Mouse (Mus musculus): ENCODE results near the gene Clasp2. TPM values are rescaled to one million over a fixed set of nuclear protein-coding genes. Genes with fewer than 3 reads are reported as not detected.
A peak's percentile ranks its signal among the peaks of the same experiment; 100 is the strongest.
"Not testable (repeated sequence)": the region's sequence is repeated elsewhere in the genome, so short reads cannot be mapped to it uniquely, and the experiment has no call there.

Clasp2 gene
- 100 to 1,000 TPM; 230 to 238 TPM for total RNA-seq (2021)

DNA sequence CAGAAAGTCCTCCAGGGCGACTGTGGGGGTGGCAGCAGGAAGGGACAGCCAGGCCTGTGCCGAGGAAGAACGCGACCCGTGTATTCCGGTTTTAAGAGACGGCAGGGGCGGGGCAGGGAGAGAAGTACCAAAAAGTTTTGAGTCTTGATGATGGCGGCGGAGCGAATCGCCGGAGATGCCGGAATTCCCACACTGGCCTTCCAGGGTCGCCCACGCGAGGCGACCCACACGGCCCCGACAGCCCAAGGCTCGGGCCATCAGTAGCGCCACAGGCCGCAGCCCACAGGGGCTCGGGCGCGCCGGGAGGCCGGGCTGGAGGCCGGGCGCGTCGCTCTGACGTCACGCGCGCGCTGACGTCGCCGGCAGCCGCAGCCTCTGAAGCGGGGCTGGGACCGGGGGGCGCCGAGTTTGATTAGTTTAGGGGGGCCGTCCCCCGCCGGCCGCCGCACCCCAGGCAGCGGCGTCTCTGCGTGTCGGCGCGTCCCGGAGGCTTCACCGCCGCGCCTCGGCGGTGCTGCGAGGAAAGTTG is at the start of gene Clasp2:
TSS of gene Clasp2 (plus strand) at position 366 of the 529 bp plus-strand sequence.
- DNase-seq (ENCODE audit: low spot score in 2 of 2): peak; percentile 77 to 81
- intact Hi-C loops (cut with DNase I): loop anchor here (1.0 to 5.0 kb wide), 4 partner anchors 54 to 166 kb away; no protein-coding TSS in a partner anchor

DNA sequence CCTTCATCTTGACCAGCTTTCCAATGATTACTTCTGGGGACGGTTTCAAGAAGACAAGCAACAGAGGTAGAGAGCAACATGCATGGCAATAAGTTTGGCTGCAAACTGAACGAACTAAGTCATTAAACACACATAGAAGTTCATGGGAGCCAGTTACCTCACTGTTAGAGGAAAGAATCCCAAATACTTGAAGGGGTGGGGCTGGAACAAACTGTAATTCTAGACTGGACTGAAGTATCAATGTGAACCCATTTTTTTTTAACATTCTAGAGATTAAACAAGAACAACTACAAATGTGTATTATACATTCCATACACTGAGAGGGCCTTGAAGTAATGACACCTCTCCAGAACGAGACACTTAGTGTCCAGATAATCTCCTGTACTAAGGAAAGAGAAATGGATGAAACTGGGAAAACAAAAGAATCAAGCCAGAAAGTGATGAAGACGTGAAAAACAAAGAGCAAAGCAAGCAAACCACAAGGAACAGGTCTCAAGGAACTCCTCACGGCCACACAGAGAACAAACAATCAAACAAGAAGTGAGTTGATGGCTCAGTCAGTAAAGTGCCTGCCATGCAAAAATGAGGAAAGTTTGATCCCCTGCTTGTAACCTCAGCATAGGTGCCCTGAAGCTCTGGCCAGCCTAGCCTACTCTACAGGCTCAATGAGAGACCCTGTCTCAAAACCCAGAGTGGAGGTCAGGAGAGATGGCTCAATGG is 39.7 kb upstream of the Clasp2 start:
- DNase-seq (ENCODE audit: low spot score in 2 of 2): no peak
- intact Hi-C loops (cut with DNase I): no loop called here

DNA sequence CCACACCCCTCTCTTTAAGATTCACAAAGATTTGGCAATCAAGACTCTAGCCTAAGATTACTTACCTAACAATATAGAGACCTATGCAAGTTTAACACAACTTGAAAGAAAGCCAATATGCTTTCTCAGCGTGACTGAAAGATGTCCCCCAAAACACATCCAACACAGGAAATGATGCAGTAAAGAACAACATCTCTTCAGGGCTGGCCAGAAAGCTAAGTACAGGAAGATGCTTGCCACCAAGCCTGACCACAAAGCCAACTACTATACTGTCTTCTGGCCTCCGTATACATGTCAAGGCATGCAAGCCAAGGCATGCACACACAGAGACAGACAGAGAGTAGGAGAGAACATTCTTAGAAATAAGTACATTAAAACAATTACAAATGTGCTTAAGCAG is 35.2 kb upstream of the Clasp2 start:
- DNase-seq (ENCODE audit: low spot score in 2 of 2): no peak
- intact Hi-C loops (cut with DNase I): no loop called here

DNA sequence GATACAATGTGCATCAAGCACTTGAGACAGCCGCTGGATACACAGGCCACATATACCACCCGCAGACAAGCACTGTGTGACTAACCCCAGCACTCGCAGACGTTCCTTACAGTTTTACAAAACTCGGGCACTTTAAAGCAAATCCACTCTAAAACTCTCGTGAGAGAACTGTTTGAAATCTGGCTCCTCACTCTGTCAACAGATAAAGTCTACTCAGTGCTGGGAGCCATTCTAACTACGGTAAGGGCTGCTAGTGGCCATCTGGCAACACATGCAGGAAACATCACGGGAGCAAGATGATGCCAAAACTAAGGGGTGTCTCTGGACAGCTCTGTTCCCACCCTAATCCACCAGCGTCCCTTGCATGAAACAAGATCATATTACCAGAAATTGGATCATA is 34.4 kb upstream of the Clasp2 start:
- intact Hi-C loops (cut with DNase I): no loop called here

DNA sequence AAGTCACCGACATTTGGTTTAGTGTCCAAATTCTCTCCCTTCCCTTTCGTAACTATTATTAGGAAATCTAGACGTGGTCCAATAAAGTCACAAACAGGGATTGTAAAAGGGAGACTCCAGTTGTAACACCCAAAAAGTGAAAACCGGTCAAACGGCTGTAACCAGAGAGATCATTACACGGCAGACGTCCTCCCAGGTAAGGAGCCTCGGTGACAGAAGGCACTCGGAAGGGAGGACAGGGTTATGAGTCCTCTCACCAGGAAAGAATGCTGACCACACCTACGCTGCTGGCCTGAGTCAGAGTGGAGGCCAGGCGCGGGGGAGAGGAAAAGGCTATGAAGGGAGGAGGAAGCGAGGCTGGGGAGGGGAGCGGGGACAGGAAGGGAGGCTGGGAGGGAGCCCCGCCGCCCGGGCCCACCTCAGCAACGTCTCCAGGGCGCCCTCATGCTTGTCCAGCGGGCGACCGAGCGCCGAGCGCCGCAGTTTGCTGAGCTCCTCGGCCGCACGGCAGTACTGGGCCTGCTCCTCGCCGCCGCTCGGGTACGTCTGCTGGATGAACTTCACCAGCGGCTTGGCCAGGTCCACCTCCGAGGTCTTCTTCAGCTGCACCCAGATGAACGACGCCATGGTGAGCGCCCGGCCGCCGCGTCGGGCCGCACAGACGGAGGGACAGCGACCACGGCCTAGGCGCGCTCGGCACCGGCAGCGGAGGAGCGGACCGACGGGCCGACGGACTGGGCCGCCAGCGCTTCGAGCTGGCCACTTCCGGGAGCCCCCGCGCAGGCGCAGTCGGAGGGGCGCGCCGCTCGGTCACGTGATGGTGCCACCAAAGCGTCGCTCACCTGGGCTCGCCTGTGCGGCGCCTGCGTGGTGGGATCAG is 33.6 kb upstream of the Clasp2 start, which contains the start of gene Pdcd6ip:
TSS of gene Pdcd6ip (minus strand) at position 779 of the 880 bp plus-strand sequence.
- intact Hi-C loops (cut with DNase I): no loop called here
- peak; percentile 93 for DNase-seq (ENCODE audit: low spot score in 2 of 2)

More for the DNA sequence above, 34.4 kb upstream of the Clasp2 start:
- no peak for DNase-seq (ENCODE audit: low spot score in 2 of 2)

DNA sequence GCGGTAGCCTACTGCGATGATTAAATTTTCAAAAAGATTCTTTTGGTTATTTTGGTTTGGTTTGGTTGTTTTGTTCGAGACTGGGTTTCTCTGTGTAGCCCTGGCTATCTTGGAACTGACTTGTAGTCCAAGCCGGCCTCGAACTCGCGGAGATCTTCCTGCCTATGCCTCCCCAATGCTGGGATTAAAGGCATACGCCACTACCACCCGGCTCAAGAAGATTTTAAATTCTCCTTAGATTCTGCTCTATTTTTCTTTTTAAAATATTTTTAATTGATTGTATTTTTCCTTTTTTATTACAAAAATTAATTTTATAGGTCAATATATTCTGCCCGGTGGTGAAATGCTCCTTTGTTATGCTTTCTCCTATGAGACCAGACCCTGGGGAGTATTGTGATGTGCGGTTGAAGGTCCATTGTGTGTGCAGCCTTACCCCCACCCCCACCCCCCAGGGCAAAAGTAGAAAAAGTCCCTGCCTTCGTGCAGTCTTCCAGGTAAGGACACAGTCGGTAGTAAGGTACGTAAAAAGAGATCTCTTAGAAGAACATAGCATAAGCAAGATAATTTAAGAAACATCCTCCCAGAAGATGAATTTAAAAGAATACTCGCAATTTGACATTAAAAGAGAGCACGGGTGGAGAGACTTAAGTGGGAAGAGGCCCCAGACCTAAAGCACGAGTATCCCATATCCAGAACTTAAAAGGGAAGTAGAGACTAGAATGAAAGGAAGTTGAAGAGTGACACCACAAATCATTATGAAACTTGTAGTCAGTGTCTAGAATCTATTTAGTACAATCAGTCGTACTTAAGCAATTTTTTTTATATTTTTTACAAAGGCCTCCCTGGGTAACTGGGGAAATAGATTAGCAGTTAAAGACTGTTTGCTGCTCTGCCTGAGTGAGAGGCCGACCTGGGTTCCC is 32.7 kb upstream of the Clasp2 start:
- intact Hi-C loops (cut with DNase I): no loop called here
- no peak for DNase-seq (ENCODE audit: low spot score in 2 of 2)

DNA sequence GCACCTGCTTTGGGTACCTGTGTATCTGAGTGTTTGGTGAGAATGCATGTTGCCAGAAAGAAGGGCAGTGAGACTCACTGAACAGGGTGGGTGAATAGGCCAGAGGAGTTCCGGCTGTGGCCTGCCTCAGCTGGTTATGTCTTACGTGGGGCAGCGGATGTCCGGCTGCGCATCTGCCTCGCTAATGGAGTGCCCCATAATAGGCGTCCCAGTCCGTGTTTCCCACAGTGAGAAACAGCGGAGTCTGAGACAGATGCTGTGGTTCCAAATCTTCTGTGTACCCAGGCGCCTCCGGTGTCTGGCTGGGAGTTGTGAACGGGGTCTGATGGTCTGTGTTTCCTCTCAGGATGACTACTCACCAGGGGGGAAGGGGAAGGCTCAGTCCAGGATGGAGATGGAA is 30.4 kb upstream of the Clasp2 start:
- intact Hi-C loops (cut with DNase I): no loop called here
- no peak for DNase-seq (ENCODE audit: low spot score in 2 of 2)

DNA sequence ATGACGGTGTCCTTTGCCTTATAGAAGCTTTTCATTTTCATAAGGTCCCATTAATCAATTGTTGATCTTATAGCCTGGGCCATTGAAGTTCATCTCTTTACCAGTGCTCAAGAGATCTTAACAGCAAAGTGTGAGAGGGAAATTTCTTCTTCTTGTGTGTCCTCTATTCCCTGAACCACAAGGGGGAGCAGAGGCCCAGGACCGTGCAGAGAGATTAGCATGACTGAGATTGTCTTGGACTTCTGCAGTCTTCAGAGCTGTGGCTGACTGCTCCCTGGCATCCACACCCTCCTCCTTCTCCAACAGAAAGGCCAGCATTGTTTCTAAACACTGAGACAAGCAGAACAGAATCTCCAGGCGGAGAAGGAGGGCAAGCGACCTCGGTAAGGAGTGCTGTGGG is 22.2 kb upstream of the Clasp2 start:
- peak; percentile 14 to 63 for DNase-seq (ENCODE audit: low spot score in 2 of 2)
- intact Hi-C loops (cut with DNase I): no loop called here

DNA sequence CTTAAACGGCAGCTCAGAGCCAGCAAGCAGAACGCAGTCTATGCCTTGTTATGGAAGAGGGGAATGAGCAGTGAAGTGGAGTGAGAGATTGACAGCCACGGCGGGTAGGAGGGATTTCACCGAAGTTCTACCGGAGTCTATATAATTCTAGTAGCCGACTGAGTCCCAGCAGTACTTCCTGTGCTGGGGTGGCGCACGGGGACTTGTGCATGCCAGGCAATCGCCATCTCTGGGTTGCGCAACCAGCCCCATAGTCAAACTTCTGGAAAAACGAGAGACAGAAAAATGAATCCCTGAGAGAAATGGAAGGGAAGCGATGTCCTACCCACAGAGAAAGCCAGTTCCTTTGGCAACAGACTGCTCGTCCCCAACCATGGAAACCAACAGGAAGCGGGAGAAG is 16.6 kb upstream of the Clasp2 start:
- no peak for DNase-seq (ENCODE audit: low spot score in 2 of 2)
- intact Hi-C loops (cut with DNase I): no loop called here

DNA sequence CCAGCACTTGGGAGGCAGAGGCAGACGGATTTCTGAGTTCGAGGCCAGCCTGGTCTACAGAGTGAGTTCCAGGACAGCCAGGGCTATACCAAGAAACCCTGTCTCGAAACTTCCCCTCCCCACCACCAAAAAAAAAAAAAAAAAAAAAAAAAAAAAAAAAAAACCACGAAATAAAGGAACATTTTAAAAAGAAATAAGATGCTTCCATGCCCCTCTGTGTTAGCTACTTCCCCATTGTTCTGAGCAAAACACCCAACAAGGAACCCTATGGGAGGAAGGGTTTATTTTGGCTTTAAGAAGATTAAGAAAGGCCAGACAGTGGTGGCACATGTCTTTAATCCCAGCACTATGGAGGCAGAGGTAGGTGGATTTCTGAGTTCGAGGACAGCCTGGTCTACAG is 15.7 kb upstream of the Clasp2 start:
- DNase-seq (ENCODE audit: low spot score in 2 of 2); intact Hi-C loops (cut with DNase I): not testable (repeated sequence)

DNA sequence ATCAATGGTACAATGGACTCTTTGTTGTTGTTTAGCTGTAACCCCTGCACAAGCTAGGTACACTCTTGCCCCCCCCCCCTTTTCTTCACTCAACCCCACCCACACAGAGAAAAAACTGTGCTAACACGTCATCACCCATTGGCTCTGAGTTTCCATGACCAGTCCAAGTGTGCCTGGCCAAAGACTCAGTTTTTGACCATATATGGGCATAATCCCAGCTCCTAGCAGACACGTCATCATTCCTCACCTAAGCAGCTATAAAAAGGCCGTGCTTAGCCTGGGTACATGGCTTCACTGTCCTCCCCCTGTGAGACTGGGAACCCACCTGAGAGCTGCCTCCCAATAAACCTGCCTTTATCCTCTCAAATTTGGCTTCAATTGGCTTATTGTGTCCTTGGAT is 15.1 kb upstream of the Clasp2 start:
- intact Hi-C loops (cut with DNase I): no loop called here
- no peak for DNase-seq (ENCODE audit: low spot score in 2 of 2)

DNA sequence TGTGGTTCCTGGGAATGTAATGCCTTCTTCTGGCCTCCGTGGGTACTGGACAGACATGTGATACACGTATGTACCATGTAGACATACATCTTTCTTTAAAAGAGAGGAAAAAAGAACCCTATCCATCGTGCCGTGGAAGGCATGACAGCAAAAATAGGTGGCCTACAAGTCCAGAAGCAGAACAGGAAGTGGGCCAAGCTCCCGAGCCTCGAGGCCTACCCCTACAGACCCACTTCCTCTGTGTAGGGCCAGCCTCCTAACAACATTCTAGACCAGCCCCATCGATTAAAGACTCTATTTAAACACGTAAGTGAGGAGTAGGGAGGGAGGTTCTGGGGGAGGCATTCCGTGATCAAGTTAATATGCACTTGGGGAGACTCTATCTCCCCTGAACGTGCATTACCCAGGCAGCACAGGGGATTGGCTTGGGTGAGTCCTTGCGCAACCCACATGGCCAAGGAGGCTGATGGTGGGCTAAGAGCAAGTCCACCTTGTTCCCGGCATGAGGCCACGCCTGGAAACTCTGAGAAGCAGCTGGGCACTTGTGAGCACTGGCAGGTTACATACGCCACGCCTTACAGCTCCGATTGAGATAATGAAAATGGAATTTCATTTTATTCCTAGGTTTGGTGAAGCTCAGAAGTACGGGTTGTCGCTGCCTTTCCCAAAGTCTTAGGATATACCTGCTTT is 14.1 kb upstream of the Clasp2 start:
- DNase-seq (ENCODE audit: low spot score in 2 of 2): no peak
- intact Hi-C loops (cut with DNase I): no loop called here

DNA sequence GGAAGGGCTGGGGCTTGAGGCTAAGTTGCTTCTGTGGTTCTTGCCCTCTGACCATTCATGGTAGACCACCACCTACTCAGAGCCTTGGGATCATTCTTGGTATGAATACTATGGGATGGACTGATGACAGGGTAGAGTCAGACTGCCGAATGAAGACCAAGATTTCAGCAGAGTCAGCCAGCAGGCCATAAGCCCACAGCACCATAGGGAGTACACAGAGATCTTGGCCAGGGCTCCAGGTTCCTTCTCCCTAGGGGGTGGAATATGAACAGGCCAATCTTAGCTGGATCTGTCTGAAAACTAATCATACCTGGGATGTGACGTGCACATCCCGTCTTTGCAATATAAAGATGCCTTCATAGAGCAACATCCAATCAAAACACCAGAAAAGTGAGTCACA is 9.7 kb upstream of the Clasp2 start:
- intact Hi-C loops (cut with DNase I): no loop called here
- DNase-seq (ENCODE audit: low spot score in 2 of 2): no peak

DNA sequence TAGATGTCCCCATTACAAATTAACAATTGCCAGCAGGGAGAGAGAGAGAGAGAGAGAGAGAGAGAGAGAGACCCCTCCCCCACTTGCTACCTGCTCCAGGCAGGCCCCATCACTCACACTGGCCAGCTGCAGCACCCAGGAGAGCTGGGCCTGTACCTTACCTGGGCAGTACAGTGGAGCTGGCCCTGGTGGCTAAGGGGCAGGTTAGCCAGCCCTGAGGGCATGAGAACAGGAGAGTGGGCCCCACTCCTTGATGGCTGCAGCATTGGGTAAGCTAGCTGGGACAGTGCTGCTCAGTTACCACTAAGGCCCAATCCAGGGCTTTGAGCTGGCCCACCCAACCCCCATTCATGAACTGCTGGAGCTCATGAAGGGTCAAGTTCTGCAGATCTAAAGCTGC is 5.4 kb upstream of the Clasp2 start:
- DNase-seq (ENCODE audit: low spot score in 2 of 2): no peak
- intact Hi-C loops (cut with DNase I): no loop called here

DNA sequence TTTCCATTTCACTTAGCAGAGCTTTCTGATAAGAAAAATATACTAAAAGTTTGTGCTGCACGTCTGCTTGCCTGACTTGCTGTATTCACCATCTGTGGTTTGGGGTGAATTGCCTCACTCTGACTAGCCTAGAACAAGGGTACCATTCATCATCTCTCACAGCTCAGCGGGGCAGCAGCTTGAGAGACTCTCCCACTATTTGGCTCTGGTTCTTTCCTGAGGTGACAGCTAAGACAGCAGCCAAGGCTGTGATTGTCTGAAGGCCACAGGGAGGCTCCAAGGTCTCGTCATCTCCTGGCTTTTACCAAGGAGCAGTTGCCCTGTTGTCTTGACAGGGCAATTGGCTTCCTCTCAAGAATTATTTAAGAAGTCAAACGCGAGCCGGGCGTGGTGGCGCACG is 3.3 kb upstream of the Clasp2 start:
- intact Hi-C loops (cut with DNase I): no loop called here
- DNase-seq (ENCODE audit: low spot score in 2 of 2): peak in 1 of 2 experiments; percentile 14

DNA sequence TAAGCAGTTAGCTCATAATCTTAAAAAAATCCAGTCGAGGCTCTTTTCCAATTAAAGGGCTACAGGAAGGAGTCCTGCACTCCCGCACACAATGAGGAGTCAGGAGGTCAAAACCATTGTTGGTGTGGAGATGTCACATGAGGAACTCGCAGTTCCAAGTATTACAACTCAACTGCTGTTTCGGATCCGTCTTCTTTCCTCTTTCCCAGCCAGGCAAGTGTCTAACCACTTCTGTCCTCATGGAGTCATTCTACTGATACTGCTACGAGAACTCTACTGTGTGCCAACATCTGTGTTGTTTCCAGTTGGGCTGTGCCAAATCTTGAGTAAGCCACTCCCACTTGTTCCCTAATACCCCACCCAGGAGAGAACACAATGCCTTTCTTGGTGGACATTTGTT is 2.3 kb upstream of the Clasp2 start:
- intact Hi-C loops (cut with DNase I): no loop called here
- no peak for DNase-seq (ENCODE audit: low spot score in 2 of 2)

DNA sequence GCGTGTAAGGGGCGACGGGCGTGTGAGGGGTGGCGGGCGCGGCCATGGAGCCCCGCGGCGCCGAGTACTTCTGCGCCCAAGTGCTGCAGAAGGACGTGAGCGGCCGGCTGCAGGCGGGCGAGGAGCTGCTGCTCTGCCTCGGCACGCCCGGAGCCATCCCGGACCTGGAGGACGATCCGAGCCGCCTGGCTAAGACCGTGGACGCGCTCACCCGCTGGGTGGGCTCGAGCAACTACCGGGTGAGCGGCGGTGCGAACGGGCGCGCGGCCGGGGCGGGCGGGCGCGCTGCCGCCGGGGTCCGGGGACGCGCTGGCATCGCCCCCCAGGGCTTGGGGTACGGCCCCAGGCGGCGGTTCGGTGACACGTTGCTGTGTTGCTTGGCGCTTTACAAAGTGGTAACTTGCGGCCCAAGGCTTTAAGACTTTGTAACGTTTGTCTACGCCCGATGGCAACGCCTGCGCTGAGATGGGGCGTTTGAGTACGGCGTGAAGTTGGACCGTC is 414 bp downstream of the Clasp2 start:
- DNase-seq (ENCODE audit: low spot score in 2 of 2): peak; percentile 20 to 50
- intact Hi-C loops (cut with DNase I): loop anchor here (1.0 to 5.0 kb wide), 4 partner anchors 54 to 166 kb away; no protein-coding TSS in a partner anchor

DNA sequence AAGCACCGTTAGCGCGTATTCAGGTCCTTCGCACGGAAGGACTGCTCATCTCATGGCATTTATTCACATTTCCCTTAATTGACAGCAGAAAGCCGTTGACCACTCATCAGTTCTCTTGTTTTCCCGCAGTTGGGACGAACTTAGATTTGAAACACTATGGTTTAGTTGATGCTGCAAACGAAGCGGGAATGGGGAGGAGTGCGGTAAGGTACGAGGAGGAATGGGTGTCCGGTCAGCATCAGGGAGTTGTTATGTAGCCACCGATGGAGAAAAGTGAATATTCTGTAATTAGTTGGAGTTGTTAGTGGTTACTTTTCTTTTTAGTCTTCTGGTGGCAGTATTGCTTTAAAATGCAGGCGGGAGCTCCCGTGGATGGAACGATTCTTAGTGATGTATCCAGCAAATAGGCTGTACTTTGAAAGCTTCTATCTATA is 1.1 kb downstream of the Clasp2 start:
- peak; percentile 37 to 76 for DNase-seq (ENCODE audit: low spot score in 2 of 2)
- intact Hi-C loops (cut with DNase I): loop anchor here (5.0 kb wide), 3 partner anchors 80 to 165 kb away; no protein-coding TSS in a partner anchor
